Mouse (Mus musculus) ES-CJ7 (cell line): ENCODE measurements at regions not wholly inside any gene's neighbourhood (a gene's known extent, or its start where the extent isn't known, plus 50 kb on each side); places are given as distances from the start of the nearest gene placed in this dataset.
A peak's percentile ranks its signal among the peaks of the same experiment; 100 is the strongest.

ENCODE experiments used
- DNase-seq: peaks from one replicate; pipeline ENCODE4 v3.0.0; 2011; ENCODE audit warnings: low read depth, low spot score

GRCm38 (mm10) chr5:47115882-47116281 lies 867.1 kb upstream of the Slit2 start:
- DNase-seq: no peak

- DNase-seq: no peak
These were observed 887.2 kb upstream of the Slit2 start for GRCm38 (mm10) chr5:47095703-47096102.

- DNase-seq: no peak
These were observed 930.0 kb upstream of the Slit2 start for GRCm38 (mm10) chr5:47052942-47053341.

- peak; percentile 3 for DNase-seq
These were observed 946.2 kb upstream of the Slit2 start for GRCm38 (mm10) chr5:47036752-47037151.

- no peak for DNase-seq
These were observed 948.9 kb upstream of the Slit2 start for GRCm38 (mm10) chr5:47034021-47034420.

- peak; percentile 55 for DNase-seq
These were observed 968.6 kb upstream of the Slit2 start for GRCm38 (mm10) chr5:47014351-47014750.

- no peak for DNase-seq
These were observed 990.4 kb upstream of the Slit2 start for GRCm38 (mm10) chr5:46992557-46992956.

GRCm38 (mm10) chr5:46986519-46986918 lies 996.4 kb upstream of the Slit2 start:
- no peak for DNase-seq

- DNase-seq: no peak
These were observed 1002.6 kb upstream of the Slit2 start for GRCm38 (mm10) chr5:46980326-46980725.

GRCm38 (mm10) chr5:46968870-46969436 lies 1014.0 kb upstream of the Slit2 start:
- no peak for DNase-seq

GRCm38 (mm10) chr5:46960749-46961148 lies 1022.2 kb upstream of the Slit2 start:
- no peak for DNase-seq

GRCm38 (mm10) chr5:46926324-46926723 lies 1056.6 kb upstream of the Slit2 start:
- DNase-seq: no peak

GRCm38 (mm10) chr5:46901909-46902308 lies 1044.5 kb upstream of the Lcorl start:
- no peak for DNase-seq

- DNase-seq: no peak
These were observed 1036.6 kb upstream of the Lcorl start for GRCm38 (mm10) chr5:46894037-46894436.

GRCm38 (mm10) chr5:46883956-46884355 lies 1026.5 kb upstream of the Lcorl start:
- no peak for DNase-seq

- DNase-seq: no peak
These were observed 999.4 kb upstream of the Lcorl start for GRCm38 (mm10) chr5:46856837-46857236.

- DNase-seq: no peak
These were observed 987.8 kb upstream of the Lcorl start for GRCm38 (mm10) chr5:46845175-46845574.

- no peak for DNase-seq
These were observed 979.4 kb upstream of the Lcorl start for GRCm38 (mm10) chr5:46836810-46837209.

- DNase-seq: no peak
These were observed 973.6 kb upstream of the Lcorl start for GRCm38 (mm10) chr5:46830797-46831618.

GRCm38 (mm10) chr5:46830114-46830513 lies 972.7 kb upstream of the Lcorl start:
- DNase-seq: no peak

- no peak for DNase-seq
These were observed 969.0 kb upstream of the Lcorl start for GRCm38 (mm10) chr5:46826381-46826780.

- no peak for DNase-seq
These were observed 967.5 kb upstream of the Lcorl start for GRCm38 (mm10) chr5:46824934-46825333.

GRCm38 (mm10) chr5:46795102-46795501 lies 937.7 kb upstream of the Lcorl start:
- no peak for DNase-seq
